Mouse (Mus musculus) kidney, embryonic 15.5 days (tissue): ENCODE measurements around the gene Ddo. TPM values are rescaled to one million over a fixed set of nuclear protein-coding genes. Genes with fewer than 3 reads are reported as not detected.

ENCODE experiments used
- ATAC-seq: fragments of 200-750 bp; cut with Nextera tagmentation; replicated peaks from 2 replicates; pipeline ENCODE4 v1.8.0; 2017; ENCODE audit warnings: moderate TSS enrichment; ENCODE audit not compliant: low FRiP score
- H3K27ac ChIP-seq: fragments of 300-500 bp; sonication (generic); 2 replicates; pipeline ENCODE4 v1.5.1; 2015; ENCODE audit warnings: mild to moderate bottlenecking, inconsistent platforms
- H3K27me3 ChIP-seq: fragments of 300-500 bp; sonication (generic); 2 replicates; pipeline ENCODE4 v1.6.1; 2015; ENCODE audit warnings: inconsistent platforms
- H3K36me3 ChIP-seq: fragments of 300-500 bp; sonication (generic); 2 replicates; pipeline ENCODE4 v1.6.1; 2015; ENCODE audit warnings: inconsistent platforms
- H3K4me1 ChIP-seq: fragments of 300-500 bp; sonication (generic); 2 replicates; pipeline ENCODE4 v1.6.1; 2015; ENCODE audit warnings: inconsistent platforms
- H3K4me2 ChIP-seq: fragments of 300-500 bp; sonication (generic); 2 replicates; pipeline ENCODE4 v1.6.1; 2015; ENCODE audit warnings: moderate library complexity, mild to moderate bottlenecking, inconsistent platforms
- H3K4me3 ChIP-seq: fragments of 300-500 bp; sonication (generic); replicated peaks from 2 replicates; pipeline ENCODE4 v1.5.1; 2015; ENCODE audit warnings: mild to moderate bottlenecking, inconsistent platforms
- H3K9ac ChIP-seq: fragments of 300-500 bp; sonication (generic); 2 replicates; pipeline ENCODE4 v1.6.1; 2015; ENCODE audit warnings: mild to moderate bottlenecking, inconsistent platforms
- H3K9me3 ChIP-seq: fragments of 300-500 bp; sonication (generic); replicated peaks from 2 replicates; pipeline ENCODE4 v1.6.1; 2016; ENCODE audit warnings: inconsistent platforms
- WGBS: fragments of 180-500 bp; shearing (Covaris S2); methylation state at CpG from one replicate; pipeline ENCODE4 v1.1.7; 2015; ENCODE audit warnings: mixed read lengths; 5-methylcytosine and 5-hydroxymethylcytosine counted together
- polyA plus RNA-seq: library from polyadenylated mRNA; unstranded; fragments of >200 nt; fragmentation: Nextera tagmentation; extraction: Ambion mirVana; gene quantifications from 2 replicates; pipeline ENCODE4 v1.2.1, GENCODE M21; 2015

Gene Ddo
- polyA plus RNA-seq, 1 experiment from 2014 or later, result 0.53 TPM

GRCm38 (mm10) chr10:40687407-40687806, 57.6 kb downstream of the Ddo start:
- no peak overlapping the region for H3K27ac ChIP-seq
- H3K9ac ChIP-seq, result no peak overlapping the region
- WGBS, result 55% methylated on average over 2 of the region's 2 CpGs
- no peaks in the 10 kb centered on the region for H3K27me3 ChIP-seq
- no peaks in the 10 kb centered on the region for H3K9me3 ChIP-seq
- peaks cover 12% of the 10 kb centered on the region for H3K4me1 ChIP-seq
- ATAC-seq, result no peak
- H3K36me3 ChIP-seq, result no peaks in the 10 kb centered on the region
- no peak overlapping the region for H3K4me3 ChIP-seq
- no peak overlapping the region for H3K4me2 ChIP-seq

- Histone ChIP-seq H3K27ac (no peak overlapping the region), H3K36me3 (no peaks in the 10 kb centered on the region), H3K9ac (no peak overlapping the region), H3K9me3 (no peaks in the 10 kb centered on the region), H3K27me3 (no peaks in the 10 kb centered on the region), H3K4me3 (no peak overlapping the region), H3K4me2 (no peak overlapping the region), H3K4me1 (peaks cover 4% of the 10 kb centered on the region; the same call in 1 of the 2 replicates)
- 85% methylated on average over 6 of the region's 6 CpGs for WGBS
- ATAC-seq, result no peak
Observed at GRCm38 (mm10) chr10:40688266-40688665, 58.5 kb downstream of the Ddo start.

GRCm38 (mm10) chr10:40688873-40689272, 59.1 kb downstream of the Ddo start:
- WGBS, result 64% methylated on average over 1 of the region's 1 CpGs
- Histone ChIP-seq H3K9ac (no peak overlapping the region), H3K27ac (no peak overlapping the region), H3K4me1 (peaks cover 1% of the 10 kb centered on the region; the same call in 1 of the 2 replicates), H3K4me2 (no peak overlapping the region), H3K27me3 (no peaks in the 10 kb centered on the region), H3K4me3 (no peak overlapping the region), H3K36me3 (no peaks in the 10 kb centered on the region), H3K9me3 (no peaks in the 10 kb centered on the region)
- no peak for ATAC-seq

GRCm38 (mm10) chr10:40698652-40699051, 68.8 kb downstream of the Ddo start:
- Histone ChIP-seq H3K27me3 (no peaks in the 10 kb centered on the region), H3K4me1 (no peaks in the 10 kb centered on the region), H3K4me3 (no peak overlapping the region), H3K36me3 (no peaks in the 10 kb centered on the region), H3K4me2 (no peak overlapping the region), H3K9me3 (no peaks in the 10 kb centered on the region), H3K9ac (no peak overlapping the region), H3K27ac (no peak overlapping the region)
- 44% methylated on average over 4 of the region's 4 CpGs for WGBS
- no peak for ATAC-seq

- H3K36me3 ChIP-seq, result no peaks in the 10 kb centered on the region
- H3K9me3 ChIP-seq, result no peaks in the 10 kb centered on the region
- H3K9ac ChIP-seq, result no peak overlapping the region
- peaks cover 8% of the 10 kb centered on the region for H3K4me1 ChIP-seq
- 88% methylated on average over 7 of the region's 7 CpGs for WGBS
- H3K27me3 ChIP-seq, result no peaks in the 10 kb centered on the region
- H3K4me2 ChIP-seq, result no peak overlapping the region
- no peak overlapping the region for H3K27ac ChIP-seq
- H3K4me3 ChIP-seq, result no peak overlapping the region
- no peak for ATAC-seq
Observed at GRCm38 (mm10) chr10:40711127-40711526, 81.3 kb downstream of the Ddo start.

GRCm38 (mm10) chr10:40713018-40713608, 83.3 kb downstream of the Ddo start:
- H3K27ac ChIP-seq, result no peak overlapping the region
- H3K9ac ChIP-seq, result no peak overlapping the region
- H3K27me3 ChIP-seq, result no peaks in the 10 kb centered on the region
- H3K4me3 ChIP-seq, result no peak overlapping the region
- 27% methylated on average over 9 of the region's 9 CpGs for WGBS
- 0 out of 2 replicates have a peak overlapping the region, but pooled peaks have one; percentile 23 for H3K4me2 ChIP-seq
- peak; percentile 92 for ATAC-seq
- H3K9me3 ChIP-seq, result no peaks in the 10 kb centered on the region
- no peaks in the 10 kb centered on the region for H3K36me3 ChIP-seq
- H3K4me1 ChIP-seq, result peaks cover 11% of the 10 kb centered on the region

- H3K4me1 ChIP-seq, result peaks cover 11% of the 10 kb centered on the region
- H3K4me3 ChIP-seq, result no peak overlapping the region
- H3K36me3 ChIP-seq, result no peaks in the 10 kb centered on the region
- no peaks in the 10 kb centered on the region for H3K27me3 ChIP-seq
- H3K9ac ChIP-seq, result no peak overlapping the region
- no peaks in the 10 kb centered on the region for H3K9me3 ChIP-seq
- no peak for ATAC-seq
- no peak overlapping the region for H3K27ac ChIP-seq
- H3K4me2 ChIP-seq, result no peak overlapping the region
- WGBS, result 83% methylated on average over 9 of the region's 9 CpGs
Observed at GRCm38 (mm10) chr10:40713829-40714228, 84.0 kb downstream of the Ddo start.

GRCm38 (mm10) chr10:40715151-40715550, 85.3 kb downstream of the Ddo start:
- Histone ChIP-seq H3K27me3 (no peaks in the 10 kb centered on the region), H3K9me3 (no peaks in the 10 kb centered on the region), H3K36me3 (no peaks in the 10 kb centered on the region), H3K4me1 (peaks cover 11% of the 10 kb centered on the region), H3K27ac (no peak overlapping the region), H3K4me2 (no peak overlapping the region), H3K9ac (no peak overlapping the region), H3K4me3 (no peak overlapping the region)
- WGBS, result 87% methylated on average over 4 of the region's 4 CpGs
- no peak for ATAC-seq

- no peak overlapping the region for H3K4me2 ChIP-seq
- H3K4me3 ChIP-seq, result no peak overlapping the region
- WGBS, result 57% methylated on average over 8 of the region's 8 CpGs
- no peaks in the 10 kb centered on the region for H3K27me3 ChIP-seq
- H3K9ac ChIP-seq, result no peak overlapping the region
- H3K9me3 ChIP-seq, result no peaks in the 10 kb centered on the region
- ATAC-seq, result no peak
- no peak overlapping the region for H3K27ac ChIP-seq
- H3K36me3 ChIP-seq, result no peaks in the 10 kb centered on the region
- H3K4me1 ChIP-seq, result peaks cover 11% of the 10 kb centered on the region
Observed at GRCm38 (mm10) chr10:40716296-40716695, 86.5 kb downstream of the Ddo start.

- Histone ChIP-seq H3K36me3 (no peaks in the 10 kb centered on the region), H3K9me3 (no peaks in the 10 kb centered on the region), H3K27me3 (no peaks in the 10 kb centered on the region), H3K9ac (no peak overlapping the region), H3K4me3 (no peak overlapping the region), H3K27ac (no peak overlapping the region), H3K4me1 (peaks cover 11% of the 10 kb centered on the region), H3K4me2 (no peak overlapping the region)
- ATAC-seq, result no peak
- WGBS, result 71% methylated on average over 3 of the region's 3 CpGs
Observed at GRCm38 (mm10) chr10:40716713-40717112, 86.9 kb downstream of the Ddo start.

GRCm38 (mm10) chr10:40718362-40718761, 88.6 kb downstream of the Ddo start:
- Histone ChIP-seq H3K4me2 (no peak overlapping the region), H3K9ac (no peak overlapping the region), H3K9me3 (no peaks in the 10 kb centered on the region), H3K4me3 (no peak overlapping the region), H3K36me3 (no peaks in the 10 kb centered on the region), H3K27me3 (no peaks in the 10 kb centered on the region), H3K4me1 (peaks cover 5% of the 10 kb centered on the region), H3K27ac (no peak overlapping the region)
- no peak for ATAC-seq
- 89% methylated on average over 13 of the region's 13 CpGs for WGBS

GRCm38 (mm10) chr10:40719062-40719461, 89.3 kb downstream of the Ddo start:
- no peaks in the 10 kb centered on the region for H3K27me3 ChIP-seq
- ATAC-seq, result no peak
- H3K9ac ChIP-seq, result no peak overlapping the region
- H3K4me1 ChIP-seq, result peaks cover 9% of the 10 kb centered on the region; the same call in 1 of the 2 replicates
- H3K4me3 ChIP-seq, result no peak overlapping the region
- H3K27ac ChIP-seq, result no peak overlapping the region
- H3K4me2 ChIP-seq, result no peak overlapping the region
- 57% methylated on average over 6 of the region's 6 CpGs for WGBS
- no peaks in the 10 kb centered on the region for H3K36me3 ChIP-seq
- no peaks in the 10 kb centered on the region for H3K9me3 ChIP-seq

GRCm38 (mm10) chr10:40720883-40721282, 91.1 kb downstream of the Ddo start:
- H3K9ac ChIP-seq, result no peak overlapping the region
- WGBS, result 31% methylated on average over 5 of the region's 5 CpGs
- ATAC-seq, result no peak

More at GRCm38 (mm10) chr10:40720883-40721282, 91.1 kb downstream of the Ddo start:
- Histone ChIP-seq H3K4me1 (peaks cover 17% of the 10 kb centered on the region; the same call in 1 of the 2 replicates), H3K27ac (no peak overlapping the region), H3K4me2 (no peak overlapping the region), H3K4me3 (no peak overlapping the region), H3K27me3 (no peaks in the 10 kb centered on the region), H3K36me3 (no peaks in the 10 kb centered on the region), H3K9me3 (no peaks in the 10 kb centered on the region)
